27 mouse cellular contexts compared by ENCODE assay signal in genomic region chr17:30620548-30620947, GRCm38 (mm10).
"Had no signal": no experiment of that assay in that cellular context is flagged by ENCODE, and none has a peak within 500 bp of the region (broad histone marks: within the 10 kb centered on the region; RNA-seq: fewer than 3 reads in every experiment).

No protein-coding gene starts in this region.

- H3K4me2 ChIP-seq: embryonic facial prominence, embryonic 12.5 days; embryonic facial prominence, embryonic 13.5 days; embryonic facial prominence, embryonic 15.5 days; forebrain, embryonic 12.5 days; forebrain, embryonic 13.5 days; forebrain, embryonic 15.5 days had no signal

- H3K4me1 ChIP-seq: embryonic facial prominence, embryonic 10.5 days; embryonic facial prominence, embryonic 12.5 days; embryonic facial prominence, embryonic 13.5 days; embryonic facial prominence, embryonic 15.5 days; forebrain, embryonic 10.5 days; forebrain, embryonic 12.5 days; forebrain, embryonic 13.5 days; forebrain, embryonic 15.5 days had no signal

- H3K9me3 ChIP-seq: embryonic facial prominence, embryonic 10.5 days; embryonic facial prominence, embryonic 12.5 days; embryonic facial prominence, embryonic 13.5 days; embryonic facial prominence, embryonic 15.5 days; forebrain, embryonic 10.5 days; forebrain, embryonic 12.5 days; forebrain, embryonic 13.5 days; forebrain, embryonic 15.5 days had no signal

- H3K27ac ChIP-seq: embryonic facial prominence, embryonic 10.5 days; embryonic facial prominence, embryonic 12.5 days; embryonic facial prominence, embryonic 13.5 days; embryonic facial prominence, embryonic 15.5 days; forebrain, embryonic 10.5 days; forebrain, embryonic 12.5 days; forebrain, embryonic 13.5 days; forebrain, embryonic 15.5 days; gastrocnemius, adult 2 months; heart, adult 2 months had no signal

- H3K9ac ChIP-seq: embryonic facial prominence, embryonic 12.5 days; embryonic facial prominence, embryonic 13.5 days; embryonic facial prominence, embryonic 15.5 days; forebrain, embryonic 12.5 days; forebrain, embryonic 13.5 days; forebrain, embryonic 15.5 days; forebrain, postnatal 0 days had no signal

- H3K27me3 ChIP-seq: embryonic facial prominence, embryonic 12.5 days; embryonic facial prominence, embryonic 13.5 days; embryonic facial prominence, embryonic 15.5 days; forebrain, embryonic 12.5 days; forebrain, embryonic 13.5 days; forebrain, embryonic 15.5 days had no signal

- ATAC-seq: forebrain, embryonic 13.5 days; forebrain, embryonic 14.5 days; forebrain, embryonic 15.5 days; forebrain, embryonic 16.5 days; forebrain, postnatal 0 days had no signal

- DNase-seq: cerebellum, adult 8-10 months; cerebellum, adult 9-10 months; cerebellum, adult 9-11 months; cerebellum, postnatal 10 days; cerebellum, postnatal 14 days; cerebellum, postnatal 25 days; cerebellum, postnatal 36 days; embryo, embryonic 11 days; forebrain, postnatal 0 days; gastrocnemius, adult 2 months; gastrocnemius, postnatal 10 days; gastrocnemius, postnatal 14 days; gastrocnemius, postnatal 25 days; gastrocnemius, postnatal 36 days; heart, adult 18-20 months had no signal

- H3K36me3 ChIP-seq: embryonic facial prominence, embryonic 10.5 days; embryonic facial prominence, embryonic 12.5 days; embryonic facial prominence, embryonic 13.5 days; embryonic facial prominence, embryonic 15.5 days; forebrain, embryonic 10.5 days; forebrain, embryonic 12.5 days; forebrain, embryonic 15.5 days had no signal

- H3K4me3 ChIP-seq: embryonic facial prominence, embryonic 10.5 days; embryonic facial prominence, embryonic 12.5 days; embryonic facial prominence, embryonic 13.5 days; embryonic facial prominence, embryonic 15.5 days; erythroblast, embryonic 14.5 days; forebrain, embryonic 10.5 days; forebrain, embryonic 12.5 days; forebrain, embryonic 13.5 days; forebrain, embryonic 15.5 days; gastrocnemius, adult 2 months; heart, adult 2 months had no signal
